Mouse (Mus musculus) forebrain, embryonic 13.5 days (tissue): ENCODE measurements at regions not wholly inside any gene's neighbourhood (a gene's known extent, or its start where the extent isn't known, plus 50 kb on each side); places are given as distances from the start of the nearest gene placed in this dataset.
"Not testable (repeated sequence)": the region's sequence is repeated elsewhere in the genome, so short reads cannot be mapped to it uniquely, and the experiment has no call there.

Experiments
- ATAC-seq: fragments of 200-750 bp; cut with Nextera tagmentation; 2 replicates; pipeline ENCODE4 v1.8.0; 2017
- H3K27ac ChIP-seq: fragments of 300-500 bp; sonication (generic); 2 replicates; pipeline ENCODE4 v1.5.1; 2015; ENCODE audit warnings: inconsistent platforms, mild to moderate bottlenecking, moderate library complexity
- H3K27me3 ChIP-seq: fragments of 300-500 bp; sonication (generic); 2 replicates; pipeline ENCODE4 v1.6.1; 2015; ENCODE audit warnings: mild to moderate bottlenecking, inconsistent platforms
- H3K36me3 ChIP-seq: fragments of 300-500 bp; sonication (generic); 2 replicates; pipeline ENCODE4 v1.6.1; 2015; ENCODE audit warnings: mild to moderate bottlenecking, inconsistent platforms; ENCODE audit not compliant: poor library complexity, severe bottlenecking
- H3K4me1 ChIP-seq: fragments of 300-500 bp; sonication (generic); 2 replicates; pipeline ENCODE4 v1.6.1; 2015; ENCODE audit warnings: inconsistent platforms
- H3K4me2 ChIP-seq: fragments of 300-500 bp; sonication (generic); 2 replicates; pipeline ENCODE4 v1.6.1; 2015; ENCODE audit warnings: inconsistent platforms, mild to moderate bottlenecking, moderate library complexity
- H3K4me3 ChIP-seq: fragments of 300-500 bp; sonication (generic); 2 replicates; pipeline ENCODE4 v1.5.1; 2015; ENCODE audit warnings: mild to moderate bottlenecking, inconsistent platforms
- H3K9ac ChIP-seq: fragments of 300-500 bp; sonication (generic); 2 replicates; pipeline ENCODE4 v1.6.1; 2015; ENCODE audit warnings: mild to moderate bottlenecking, inconsistent platforms
- H3K9me3 ChIP-seq: fragments of 300-500 bp; sonication (generic); replicated peaks from 2 replicates; pipeline ENCODE4 v1.6.1; 2016; ENCODE audit warnings: inconsistent platforms
- WGBS: fragments of 180-500 bp; shearing (Covaris S2); methylation state at CpG from one replicate; pipeline ENCODE4 v1.1.7; 2015; 5-methylcytosine and 5-hydroxymethylcytosine counted together

DNA sequence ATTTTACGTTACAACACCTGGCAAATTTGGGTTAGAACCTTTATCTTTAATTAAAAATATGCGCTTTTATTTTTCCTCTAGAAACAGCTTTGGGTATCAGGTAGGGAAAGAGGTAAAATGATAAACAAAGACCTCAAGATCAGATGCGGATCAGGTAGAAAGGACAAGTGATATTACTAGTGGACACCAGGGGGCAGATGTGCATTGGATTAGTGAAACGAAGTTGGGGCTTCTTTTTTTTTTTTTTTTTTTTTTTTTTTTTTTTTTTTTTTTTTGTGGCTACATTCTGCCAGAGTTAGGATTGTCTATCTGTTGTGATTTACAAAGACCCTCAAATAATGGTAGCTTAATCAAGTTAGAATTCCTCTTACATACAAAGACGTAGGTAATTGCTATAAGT is 153.8 kb downstream of the Cd109 start:
- 39% methylated on average over 5 of the region's 5 CpGs for whole genome bisulfite sequencing
- H3K27me3 ChIP-seq, result no peaks in the 10 kb centered on the region
- no peaks in the 10 kb centered on the region for H3K4me1 ChIP-seq
- no peak for ATAC-seq
- H3K9ac ChIP-seq, result no peak overlapping the region
- H3K4me3 ChIP-seq, result no peak overlapping the region
- H3K36me3 ChIP-seq, result no peaks in the 10 kb centered on the region
- H3K27ac ChIP-seq, result no peak overlapping the region
- H3K4me2 ChIP-seq, result no peak overlapping the region
- H3K9me3 ChIP-seq, result no peaks in the 10 kb centered on the region

DNA sequence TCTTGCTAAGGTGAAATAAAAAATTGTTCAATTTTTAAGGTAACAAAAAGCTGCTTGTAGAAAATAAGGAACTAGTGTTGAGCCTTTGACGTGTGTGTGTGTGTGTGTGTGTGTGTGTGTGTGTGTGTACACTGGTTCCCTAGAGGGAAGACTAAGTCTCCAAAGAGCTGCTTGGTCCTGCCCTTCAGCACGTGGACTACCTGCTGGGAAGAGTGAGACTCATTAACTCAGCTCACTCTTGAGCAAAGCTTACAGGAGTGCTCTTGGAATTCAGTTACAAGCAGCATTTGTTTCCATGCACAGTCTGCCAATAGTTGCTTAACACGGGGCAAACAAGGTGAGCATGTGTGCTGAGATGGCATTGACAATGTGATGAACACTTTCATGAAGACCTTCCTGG is 158.6 kb downstream of the Cd109 start:
- no peaks in the 10 kb centered on the region for H3K36me3 ChIP-seq
- ATAC-seq, result no peak
- no peaks in the 10 kb centered on the region for H3K9me3 ChIP-seq
- H3K27ac ChIP-seq, result no peak overlapping the region
- no peaks in the 10 kb centered on the region for H3K4me1 ChIP-seq
- WGBS, result 54% methylated on average over 3 of the region's 3 CpGs
- no peak overlapping the region for H3K9ac ChIP-seq
- H3K27me3 ChIP-seq, result no peaks in the 10 kb centered on the region
- H3K4me3 ChIP-seq, result no peak overlapping the region
- H3K4me2 ChIP-seq, result no peak overlapping the region

DNA sequence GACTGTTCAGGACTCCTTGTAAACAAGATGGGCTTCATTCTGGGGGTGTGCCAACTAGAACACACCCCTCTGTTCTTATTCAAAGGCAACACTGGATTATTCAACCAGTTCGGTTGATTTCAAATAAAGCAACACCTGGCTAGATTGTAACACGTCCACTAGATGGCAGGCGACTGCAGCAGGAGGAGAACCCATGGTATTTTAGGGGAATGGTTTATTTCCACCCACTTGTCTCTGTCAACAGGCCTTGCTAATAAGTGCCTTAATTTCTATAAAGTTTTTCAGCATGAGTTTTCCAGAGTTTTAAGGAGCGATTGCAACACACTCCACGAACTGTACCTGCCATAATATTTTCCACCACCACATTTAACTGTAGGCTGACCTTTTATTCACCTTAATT is 160.1 kb downstream of the Cd109 start:
- peak; percentile 55; the same call in 1 of the 2 replicates for ATAC-seq
- H3K27ac ChIP-seq, result no peak overlapping the region
- H3K36me3 ChIP-seq, result no peaks in the 10 kb centered on the region
- no peaks in the 10 kb centered on the region for H3K9me3 ChIP-seq
- H3K27me3 ChIP-seq, result no peaks in the 10 kb centered on the region
- no peak overlapping the region for H3K4me2 ChIP-seq
- H3K4me3 ChIP-seq, result no peak overlapping the region
- H3K4me1 ChIP-seq, result no peaks in the 10 kb centered on the region
- H3K9ac ChIP-seq, result no peak overlapping the region
- 18% methylated on average over 5 of the region's 5 CpGs for WGBS

DNA sequence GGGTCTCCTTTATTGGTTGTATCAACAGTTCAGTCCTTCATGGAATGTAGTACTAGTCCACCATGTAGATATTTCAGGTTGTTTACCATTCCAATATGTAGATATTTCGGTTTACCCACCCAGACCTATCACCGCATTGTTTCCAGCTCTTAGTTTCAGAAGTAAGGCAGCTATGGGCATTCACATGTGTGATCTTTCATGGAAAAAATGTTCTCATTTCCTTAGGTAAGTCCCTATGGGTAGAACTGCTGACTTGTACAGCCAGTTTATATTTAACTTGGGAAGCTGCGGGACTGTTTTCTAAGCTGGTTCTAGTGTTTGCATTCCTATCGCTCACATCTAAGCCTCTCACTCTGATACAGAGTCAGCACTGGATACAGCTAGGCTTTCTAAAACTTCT is 165.2 kb downstream of the Cd109 start:
- no peak overlapping the region for H3K4me3 ChIP-seq
- H3K27ac ChIP-seq, result no peak overlapping the region
- no peaks in the 10 kb centered on the region for H3K4me1 ChIP-seq
- 94% methylated on average over 4 of the region's 4 CpGs for WGBS
- no peaks in the 10 kb centered on the region for H3K27me3 ChIP-seq
- no peak overlapping the region for H3K9ac ChIP-seq
- H3K36me3 ChIP-seq, result no peaks in the 10 kb centered on the region
- H3K4me2 ChIP-seq, result no peak overlapping the region
- no peak for ATAC-seq
- no peaks in the 10 kb centered on the region for H3K9me3 ChIP-seq

DNA sequence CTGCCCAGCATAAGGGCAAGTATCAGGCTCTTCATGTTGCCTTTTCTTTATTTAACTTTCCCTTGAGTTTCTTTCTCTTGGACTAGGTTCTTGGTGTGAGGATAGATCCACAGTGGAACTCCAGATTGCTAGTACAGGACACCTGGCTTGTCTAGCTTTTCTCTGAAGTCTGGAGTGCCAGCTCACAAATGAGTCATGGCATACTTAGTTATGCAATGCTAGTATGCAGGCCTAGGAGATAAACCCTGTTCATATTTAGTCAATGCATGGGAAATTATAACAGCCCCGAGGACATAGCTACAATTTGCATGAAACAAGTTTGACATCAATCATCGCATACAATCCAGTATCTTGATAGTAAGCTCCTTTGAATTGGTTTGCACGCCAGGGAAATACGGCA is 167.0 kb downstream of the Cd109 start:
- H3K36me3 ChIP-seq, result no peaks in the 10 kb centered on the region

GRCm38 (mm10) chr9:78782860-78783259 is 167.5 kb downstream of the Cd109 start:
- ATAC-seq, result no peak
- Histone ChIP-seq H3K4me1 (no peaks in the 10 kb centered on the region), H3K27me3 (no peaks in the 10 kb centered on the region), H3K9me3 (no peaks in the 10 kb centered on the region), H3K9ac (no peak overlapping the region), H3K4me3 (no peak overlapping the region), H3K4me2 (no peak overlapping the region), H3K27ac (no peak overlapping the region), H3K36me3 (no peaks in the 10 kb centered on the region)
- WGBS, result 79% methylated on average over 8 of the region's 8 CpGs

More for the DNA sequence above, 167.0 kb downstream of the Cd109 start:
- 95% methylated on average over 4 of the region's 4 CpGs for WGBS
- no peak overlapping the region for H3K9ac ChIP-seq
- no peaks in the 10 kb centered on the region for H3K27me3 ChIP-seq
- no peak for ATAC-seq
- H3K9me3 ChIP-seq, result no peaks in the 10 kb centered on the region
- H3K27ac ChIP-seq, result no peak overlapping the region
- H3K4me3 ChIP-seq, result no peak overlapping the region
- no peak overlapping the region for H3K4me2 ChIP-seq
- no peaks in the 10 kb centered on the region for H3K4me1 ChIP-seq

GRCm38 (mm10) chr9:78787866-78788265 is 172.5 kb downstream of the Cd109 start:
- Histone ChIP-seq H3K36me3 (no peaks in the 10 kb centered on the region), H3K4me3 (no peak overlapping the region), H3K27ac (no peak overlapping the region), H3K27me3 (no peaks in the 10 kb centered on the region), H3K4me2 (no peak overlapping the region), H3K9ac (no peak overlapping the region), H3K9me3 (no peaks in the 10 kb centered on the region), H3K4me1 (no peaks in the 10 kb centered on the region)
- peak; percentile 94 for ATAC-seq
- 6% methylated on average over 1 of the region's 1 CpGs for WGBS

- H3K27me3 ChIP-seq, result no peaks in the 10 kb centered on the region
Observed at GRCm38 (mm10) chr9:78789703-78790102, 174.4 kb downstream of the Cd109 start.

GRCm38 (mm10) chr9:78790155-78790554 is 174.8 kb downstream of the Cd109 start:
- no peaks in the 10 kb centered on the region for H3K36me3 ChIP-seq
- WGBS, result 83% methylated on average over 2 of the region's 2 CpGs
- no peak overlapping the region for H3K9ac ChIP-seq
- no peaks in the 10 kb centered on the region for H3K4me1 ChIP-seq
- H3K4me2 ChIP-seq, result no peak overlapping the region
- H3K27ac ChIP-seq, result no peak overlapping the region
- ATAC-seq, result no peak
- H3K27me3 ChIP-seq, result no peaks in the 10 kb centered on the region
- H3K9me3 ChIP-seq, result no peaks in the 10 kb centered on the region
- no peak overlapping the region for H3K4me3 ChIP-seq

More at GRCm38 (mm10) chr9:78789703-78790102, 174.4 kb downstream of the Cd109 start:
- ATAC-seq, result 0 out of 2 replicates have a peak, but pooled peaks have one; percentile 53
- no peaks in the 10 kb centered on the region for H3K36me3 ChIP-seq
- no peaks in the 10 kb centered on the region for H3K9me3 ChIP-seq
- H3K27ac ChIP-seq, result no peak overlapping the region
- no peaks in the 10 kb centered on the region for H3K4me1 ChIP-seq
- H3K4me2 ChIP-seq, result no peak overlapping the region
- H3K9ac ChIP-seq, result no peak overlapping the region
- no peak overlapping the region for H3K4me3 ChIP-seq

DNA sequence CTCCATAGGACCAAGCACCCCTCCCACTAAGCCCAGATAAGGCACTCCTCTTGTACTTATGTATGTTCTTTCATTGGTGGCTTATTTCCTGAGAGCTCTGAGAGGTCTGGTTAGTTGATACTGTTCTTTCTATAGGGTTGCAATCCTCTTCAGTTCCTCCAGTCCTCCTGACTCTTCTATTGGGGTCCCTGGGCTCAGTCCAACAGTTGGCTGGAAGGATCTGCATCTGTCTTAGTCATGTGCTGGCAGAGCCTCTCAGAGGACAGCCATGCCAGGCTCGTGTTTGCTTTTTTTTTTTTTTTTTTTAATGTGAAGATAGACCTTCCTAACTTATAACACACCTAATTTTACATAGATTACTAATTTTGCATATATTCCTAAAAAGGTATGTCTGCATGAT is 180.5 kb downstream of the Cd109 start:
- Histone ChIP-seq H3K27me3 (no peaks in the 10 kb centered on the region), H3K4me1 (no peaks in the 10 kb centered on the region), H3K4me3 (no peak overlapping the region), H3K36me3 (no peaks in the 10 kb centered on the region), H3K9me3 (no peaks in the 10 kb centered on the region), H3K9ac (no peak overlapping the region), H3K27ac (no peak overlapping the region), H3K4me2 (no peak overlapping the region)
- WGBS, result 67% methylated on average over 1 of the region's 1 CpGs
- ATAC-seq, result no peak

GRCm38 (mm10) chr9:78817221-78817620 is 201.9 kb downstream of the Cd109 start:
- 0 out of 2 replicates have a peak, but pooled peaks cover 4% of the 10 kb centered on the region for H3K4me1 ChIP-seq
- no peak for ATAC-seq
- H3K27ac ChIP-seq, result no peak overlapping the region
- no peak overlapping the region for H3K9ac ChIP-seq
- WGBS, result 80% methylated on average over 4 of the region's 4 CpGs
- H3K27me3 ChIP-seq, result no peaks in the 10 kb centered on the region
- H3K36me3 ChIP-seq, result no peaks in the 10 kb centered on the region
- H3K9me3 ChIP-seq, result no peaks in the 10 kb centered on the region
- H3K4me3 ChIP-seq, result no peak overlapping the region
- no peak overlapping the region for H3K4me2 ChIP-seq

DNA sequence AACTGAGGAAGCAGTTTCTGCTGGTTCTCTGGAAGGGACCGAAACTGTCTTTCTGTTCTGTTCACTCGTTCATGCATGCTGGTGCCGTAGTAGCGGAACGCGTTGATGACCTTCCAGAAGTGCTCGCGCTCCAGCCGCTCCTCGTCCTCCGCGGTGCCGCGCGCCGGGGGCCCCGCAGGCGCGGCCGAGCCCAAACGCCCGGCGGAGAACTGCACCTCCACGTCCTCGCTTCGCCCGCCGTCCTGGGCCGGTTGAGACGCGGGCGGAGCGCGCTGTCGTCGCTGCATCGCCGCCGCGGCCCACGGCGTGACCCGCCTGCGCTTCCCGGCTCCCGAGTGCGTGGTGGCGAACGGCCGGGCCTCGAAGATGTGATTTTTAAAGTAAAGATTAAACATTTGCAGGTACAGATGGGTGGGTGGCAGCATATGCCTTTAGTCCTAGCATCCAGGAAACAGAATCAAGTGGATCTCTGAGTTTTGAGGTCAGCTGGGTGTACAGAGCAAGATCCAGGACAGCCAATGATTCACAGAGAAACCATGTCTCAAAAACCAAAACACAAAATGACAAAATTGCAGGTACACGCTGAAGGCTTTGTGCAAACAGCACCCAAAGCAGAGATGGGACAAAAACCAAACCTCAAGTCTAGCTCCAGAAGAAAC is 206.3 kb downstream of the Cd109 start:
- peak overlapping the region; percentile 50; the same call in 1 of the 2 replicates for H3K9ac ChIP-seq
- 5% methylated on average over 42 of the region's 52 CpGs for WGBS
- H3K27me3 ChIP-seq, H3K9me3 ChIP-seq, H3K36me3 ChIP-seq, H3K4me1 ChIP-seq, H3K27ac ChIP-seq: not testable (repeated sequence)
- peak; percentile 96 for ATAC-seq
- H3K4me2 ChIP-seq, result peak overlapping the region; percentile 61
- H3K4me3 ChIP-seq, result peak overlapping the region; percentile 36
